Mouse (Mus musculus) spleen, adult 2 months (tissue): ENCODE measurements around the gene Zbtb9.

Experiments
- CTCF ChIP-seq: fragments of 200-500 bp; IDR thresholded peaks from 2 replicates; pipeline ENCODE4 v1.5.1; 2011; ENCODE audit warnings: mild to moderate bottlenecking, inconsistent platforms; ENCODE audit not compliant: insufficient read depth, insufficient read length, insufficient replicate concordance; ENCODE audit errors: extremely low read depth
- POLR2A ChIP-seq: fragments of 200-500 bp; IDR thresholded peaks from 2 replicates; pipeline ENCODE4 v1.6.1; 2011; ENCODE audit warnings: low read depth, low read length, inconsistent platforms

DNA sequence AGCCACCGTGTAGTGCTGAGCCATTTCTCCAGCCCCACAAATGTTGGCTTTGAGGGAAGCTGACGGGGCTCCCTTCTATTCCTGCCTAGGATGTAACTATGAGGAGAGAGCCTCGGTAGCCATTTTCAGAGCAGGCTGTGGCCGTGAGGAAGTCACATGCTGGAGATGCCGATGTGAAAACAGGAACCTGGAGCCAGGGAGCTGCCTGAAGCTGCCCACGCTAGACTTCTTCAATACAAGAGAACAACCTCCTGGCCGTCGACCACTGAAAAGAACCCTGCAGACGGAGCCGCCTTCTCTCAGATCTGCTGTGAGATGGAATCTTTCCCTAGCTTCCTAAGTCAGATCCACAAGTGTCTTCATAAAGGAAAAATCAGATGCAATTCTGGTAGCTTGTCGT lies 32.7 kb downstream of the Zbtb9 start:
- TF ChIP-seq CTCF (no peak), POLR2A (no peak)
